Comparison of ENCODE assay signal across 9 mouse cellular contexts in genomic region chr2:121223010-121223409, GRCm38 (mm10). TPM values are rescaled to one million over a fixed set of nuclear protein-coding genes. Genes with fewer than 3 reads are reported as not detected.
DNase-seq lines count a peak whose midpoint lies in the region; TF ChIP-seq lines count a peak whose summit lies in the region.
"Had no signal": no experiment of that assay in that cellular context is flagged by ENCODE, and none has a peak within 500 bp of the region (broad histone marks: within the 10 kb centered on the region; RNA-seq: fewer than 3 reads in every experiment).

No protein-coding gene starts in this region.

- no peak for TF ChIP-seq POLR2A in thymus, adult 2 months (IDR thresholded peaks at IDR 0.05; ENCODE audit: control insufficient read depth, extremely low read depth, insufficient read depth, low read length, poor library complexity)

- peak; percentile 61 for DNase-seq in layer of hippocampus, adult 11-12 months (ENCODE audit: low spot score)
- DNase-seq in layer of hippocampus, adult 9-10 months (ENCODE audit: low spot score), result no peak
- peak; percentile 23 for DNase-seq in ZHBTc4 (ENCODE audit: low read depth, low spot score)
- peak; percentile 44 to 51 for DNase-seq in cerebellum, postnatal 14 days
- DNase-seq in left cerebral cortex, adult 8-10 months (ENCODE audit: low spot score in 2 of 2), result peak; percentile 28 to 36
- DNase-seq in kidney, postnatal 10 days, result no peak
- no peak for DNase-seq in thymus, adult 18-20 months
- DNase-seq in thymus, adult 2 months, result no peak
- DNase-seq: thymus, postnatal 4 days had no signal

- WGBS in thymus, adult 2 months, result 94% methylated on average over 2 of the region's 2 CpGs

- no peak for TF ChIP-seq CTCF in thymus, adult 2 months (IDR thresholded peaks at IDR 0.05; ENCODE audit: borderline replicate concordance, control insufficient read depth, extremely low read depth, insufficient read depth, low read length, poor library complexity)

- no peaks in the 10 kb centered on the region for H3K4me1 ChIP-seq in thymus, adult 2 months (replicated peaks; ENCODE audit: control insufficient read depth, insufficient read depth, low read length)

- H3K27ac ChIP-seq in thymus, adult 2 months (ENCODE audit: control insufficient read depth, insufficient read depth, low read length), result no peak overlapping the region

- H3K4me3 ChIP-seq in thymus, adult 2 months (ENCODE audit: control insufficient read depth, insufficient read depth, low read length), result no peak overlapping the region

- peaks cover 18% of the 10 kb centered on the region for H3K36me3 ChIP-seq in thymus, adult 2 months (ENCODE audit: control insufficient read depth, insufficient read depth, low read length)

- no peaks in the 10 kb centered on the region for H3K27me3 ChIP-seq in thymus, adult 2 months (ENCODE audit: control insufficient read depth, insufficient read depth, low read length)

RNA-seq across cellular contexts. Expression of gene Trp53bp1, which starts 48.2 kb away (rescaled TPM):
- total RNA-seq in left cerebral cortex, adult 8-10 months (2022), result 100 to 1,000 TPM; 139 to 154 (median 147) TPM
- polyA plus RNA-seq in thymus, adult 2 months (2012; rRNA removed), result 38.9 and 39.5 TPM in 2 replicates

RNA-seq across cellular contexts. Expression of gene Zscan29, which starts 52.1 kb away (rescaled TPM):
- total RNA-seq in left cerebral cortex, adult 8-10 months (2022), result 1 to 10 TPM; 4.9 to 6.5 (median 6.0) TPM
- 7.5 and 8.7 TPM in 2 replicates for polyA plus RNA-seq in thymus, adult 2 months (2012; rRNA removed)

RNA-seq across cellular contexts. Expression of gene Tubgcp4, which starts 52.6 kb away (rescaled TPM):
- 10 to 100 TPM; 34.4 to 39.3 (median 34.7) TPM for total RNA-seq in left cerebral cortex, adult 8-10 months (2022)
- polyA plus RNA-seq in thymus, adult 2 months (2012; rRNA removed), result 113 and 114 TPM in 2 replicates

Comparison
In these comparisons a context has a peak if more than half of its experiments do, and no peak if none do; other contexts are left out.
1. DNase-seq: peak in layer of hippocampus, adult 11-12 months (single experiment), ZHBTc4 (single experiment), cerebellum, postnatal 14 days (2 of 2) and left cerebral cortex, adult 8-10 months (2 of 2); none in layer of hippocampus, adult 9-10 months (single experiment), kidney, postnatal 10 days (single experiment), thymus, adult 18-20 months (0 of 2) and thymus, adult 2 months (single experiment).